Mouse (Mus musculus) thymus, adult 2 months (tissue): Measurements from ENCODE around the gene Pld3. TPM values are rescaled to one million over a fixed set of nuclear protein-coding genes. Genes with fewer than 3 reads are reported as not detected.

Experiments used
- DNase-seq: peaks from one replicate; pipeline ENCODE4 v3.0.0; 2021
- H3K27ac ChIP-seq: fragments of 200-500 bp; 2 replicates; pipeline ENCODE4 v1.5.1; 2012; ENCODE audit warnings: low read length, control low read depth; ENCODE audit not compliant: control insufficient read depth, insufficient read depth
- H3K27me3 ChIP-seq: fragments of 200-500 bp; 2 replicates; pipeline ENCODE4 v1.6.1; 2012; ENCODE audit warnings: mild to moderate bottlenecking, low read length, moderate library complexity, mixed read lengths; ENCODE audit not compliant: control insufficient read depth, insufficient read depth
- H3K36me3 ChIP-seq: fragments of 200-500 bp; 2 replicates; pipeline ENCODE4 v1.6.1; 2012; ENCODE audit warnings: mild to moderate bottlenecking, low read length, moderate library complexity; ENCODE audit not compliant: control insufficient read depth, insufficient read depth
- H3K4me1 ChIP-seq: fragments of 200-500 bp; replicated peaks from 2 replicates; pipeline ENCODE4 v1.6.1; 2012; ENCODE audit warnings: low read length; ENCODE audit not compliant: control insufficient read depth, insufficient read depth
- H3K4me3 ChIP-seq: fragments of 200-500 bp; 2 replicates; pipeline ENCODE4 v1.5.1; 2012; ENCODE audit warnings: mild to moderate bottlenecking, low read length, control low read depth, moderate library complexity; ENCODE audit not compliant: control insufficient read depth, insufficient read depth
- CTCF ChIP-seq: fragments of 200-500 bp; IDR thresholded peaks from 2 replicates; pipeline ENCODE4 v1.5.1; 2012; ENCODE audit warnings: mild to moderate bottlenecking, control low read depth, low read length, moderate library complexity, borderline replicate concordance; ENCODE audit not compliant: control insufficient read depth, poor library complexity, insufficient read depth; ENCODE audit errors: extremely low read depth
- POLR2A ChIP-seq: fragments of 200-500 bp; IDR thresholded peaks from 2 replicates; pipeline ENCODE4 v1.6.1; 2012; ENCODE audit warnings: mild to moderate bottlenecking, low read length, control low read depth, moderate library complexity; ENCODE audit not compliant: control insufficient read depth, poor library complexity, insufficient read depth; ENCODE audit errors: extremely low read depth
- whole genome bisulfite sequencing: fragments of 180-500 bp; shearing (Covaris S2); methylation state at CpG from one replicate; pipeline ENCODE4 v1.1.7; 2018; 5-methylcytosine and 5-hydroxymethylcytosine counted together
- polyA plus RNA-seq: library from polyadenylated mRNA; depleted of rRNA; stranded (reverse); fragments of >200 nt; gene quantifications from 2 replicates; pipeline ENCODE4 v1.2.3, GENCODE M21; 2012; rRNA removed

Pld3 gene
- 456 and 516 TPM in 2 replicates for polyA plus RNA-seq

DNA sequence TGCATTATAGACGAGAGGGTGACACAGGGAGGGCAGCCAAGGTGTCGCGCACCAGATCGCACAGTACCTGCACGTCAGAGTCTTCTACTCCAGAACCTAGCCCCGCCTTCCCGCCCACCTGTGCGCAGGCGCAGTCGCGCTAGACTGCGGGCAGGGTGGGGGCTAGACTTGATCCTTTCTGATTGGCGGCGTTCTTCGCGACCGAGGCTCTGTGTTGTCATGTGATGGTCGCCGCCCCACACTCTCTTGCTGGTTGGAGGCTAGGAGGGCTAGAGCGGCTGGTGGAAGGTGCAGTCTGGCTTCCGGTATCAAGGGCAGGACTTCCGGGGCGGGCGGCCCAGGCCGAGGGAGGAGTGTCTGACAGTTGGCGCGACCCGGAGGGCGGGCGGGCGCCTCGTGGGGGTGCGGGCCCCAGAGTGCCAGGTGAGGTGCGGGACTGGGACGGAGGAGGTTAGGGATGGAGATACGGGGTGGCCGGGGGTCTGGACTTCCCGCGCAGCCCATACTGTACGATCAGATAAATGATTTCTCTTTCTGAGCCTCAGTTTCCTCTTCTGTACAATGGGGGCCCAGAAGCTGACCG, at the start of gene Pld3, which contains the start of gene 2310022A10Rik:
Pld3 (minus strand) TSS at position 288 of the 583 bp plus-strand sequence.
2310022A10Rik (plus strand) TSS at position 303 of the 583 bp plus-strand sequence.
- DNase-seq = peak; percentile 96
- no peak within 1 kb of the TSS for H3K27ac ChIP-seq
- peak within 1 kb of the TSS; percentile 57 for H3K4me3 ChIP-seq
- 1% methylated on average over 36 of the region's 41 CpGs for WGBS
- peaks cover 6% of the 10 kb centered on the region; the same call in 1 of the 2 replicates for H3K4me1 ChIP-seq
- H3K36me3 ChIP-seq = no peaks in the 10 kb centered on the region
- TF ChIP-seq CTCF = peak; percentile 58; the same call in 1 of the 2 replicates
- peak; percentile 71; the same call in 1 of the 2 replicates for TF ChIP-seq POLR2A
- H3K27me3 ChIP-seq = no peaks in the 10 kb centered on the region

DNA sequence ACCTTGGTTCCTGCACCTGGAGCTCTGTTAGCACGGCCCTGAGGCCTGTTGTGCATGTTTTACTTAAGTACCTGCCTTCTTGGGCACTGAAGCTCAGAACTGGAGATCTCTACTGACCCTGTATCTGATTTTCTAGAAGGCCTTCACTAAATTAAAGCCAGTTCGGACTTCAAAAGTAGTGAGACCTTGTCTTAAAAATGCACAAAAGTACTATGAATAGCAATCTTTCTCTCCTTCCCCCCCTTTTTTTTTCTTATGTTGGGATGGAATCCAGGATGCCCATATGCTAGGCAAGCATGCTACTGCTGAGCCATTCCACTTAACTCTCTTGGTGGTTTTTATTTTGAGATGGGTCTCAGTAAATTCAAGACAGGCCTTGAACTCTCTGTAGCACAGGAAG, 49.1 kb upstream of the Pld3 start:
- TF ChIP-seq CTCF = no peak
- no peak for TF ChIP-seq POLR2A
- Histone ChIP-seq H3K36me3 (no peaks in the 10 kb centered on the region), H3K4me1 (peaks cover 26% of the 10 kb centered on the region), H3K27me3 (no peaks in the 10 kb centered on the region), H3K4me3 (no peak overlapping the region), H3K27ac (no peak overlapping the region)
- 89% methylated on average over 2 of the region's 2 CpGs for WGBS
- no peak for DNase-seq

DNA sequence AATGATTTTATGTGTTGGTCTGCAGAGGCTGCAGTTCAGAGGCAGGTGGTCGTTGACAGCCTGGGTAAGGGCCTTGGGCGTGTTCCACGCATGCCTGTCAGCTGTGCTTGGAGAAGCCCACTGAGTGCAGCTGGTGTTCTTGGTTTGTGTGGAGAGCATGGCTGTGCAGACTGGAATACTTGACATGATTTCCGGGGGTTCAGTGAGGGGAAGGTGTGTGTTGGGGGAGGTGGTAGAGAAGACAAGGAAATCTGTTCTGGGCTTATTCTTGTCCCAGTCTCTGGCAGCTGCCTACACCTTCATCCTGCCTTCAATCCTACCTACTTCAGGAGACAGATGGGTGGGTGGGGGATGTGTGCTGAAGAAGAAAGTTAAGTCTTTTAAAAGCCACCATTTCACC, 48.6 kb upstream of the Pld3 start:
- H3K27ac ChIP-seq = no peak overlapping the region
- peaks cover 24% of the 10 kb centered on the region for H3K4me1 ChIP-seq
- 41% methylated on average over 4 of the region's 4 CpGs for WGBS
- no peak overlapping the region for H3K4me3 ChIP-seq
- no peak for TF ChIP-seq CTCF
- no peak for TF ChIP-seq POLR2A
- H3K27me3 ChIP-seq = no peaks in the 10 kb centered on the region
- no peaks in the 10 kb centered on the region for H3K36me3 ChIP-seq
- no peak for DNase-seq

DNA sequence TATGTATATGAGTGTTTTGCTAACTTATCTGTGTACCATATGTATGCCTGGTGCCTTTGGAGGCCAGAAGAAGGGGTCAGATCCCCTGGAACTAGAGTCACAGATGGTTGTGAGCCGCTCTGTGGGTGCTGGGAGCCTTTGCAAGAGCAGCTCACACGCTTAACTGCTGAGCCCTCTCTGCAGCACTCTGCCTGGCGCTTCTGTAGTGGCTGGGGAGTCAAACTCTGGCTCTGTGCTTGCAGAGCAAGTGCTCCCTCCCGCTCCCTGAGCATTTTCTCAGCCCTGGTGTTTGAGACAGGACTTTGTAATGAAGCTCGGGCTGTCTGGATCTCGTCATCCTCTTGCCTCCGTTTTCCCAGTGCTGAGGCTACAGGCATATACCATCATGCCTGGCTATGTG, 45.0 kb upstream of the Pld3 start:
- Histone ChIP-seq H3K4me3 (no peak overlapping the region), H3K4me1 (peaks cover 23% of the 10 kb centered on the region)
- WGBS = 96% methylated on average over 7 of the region's 7 CpGs

DNA sequence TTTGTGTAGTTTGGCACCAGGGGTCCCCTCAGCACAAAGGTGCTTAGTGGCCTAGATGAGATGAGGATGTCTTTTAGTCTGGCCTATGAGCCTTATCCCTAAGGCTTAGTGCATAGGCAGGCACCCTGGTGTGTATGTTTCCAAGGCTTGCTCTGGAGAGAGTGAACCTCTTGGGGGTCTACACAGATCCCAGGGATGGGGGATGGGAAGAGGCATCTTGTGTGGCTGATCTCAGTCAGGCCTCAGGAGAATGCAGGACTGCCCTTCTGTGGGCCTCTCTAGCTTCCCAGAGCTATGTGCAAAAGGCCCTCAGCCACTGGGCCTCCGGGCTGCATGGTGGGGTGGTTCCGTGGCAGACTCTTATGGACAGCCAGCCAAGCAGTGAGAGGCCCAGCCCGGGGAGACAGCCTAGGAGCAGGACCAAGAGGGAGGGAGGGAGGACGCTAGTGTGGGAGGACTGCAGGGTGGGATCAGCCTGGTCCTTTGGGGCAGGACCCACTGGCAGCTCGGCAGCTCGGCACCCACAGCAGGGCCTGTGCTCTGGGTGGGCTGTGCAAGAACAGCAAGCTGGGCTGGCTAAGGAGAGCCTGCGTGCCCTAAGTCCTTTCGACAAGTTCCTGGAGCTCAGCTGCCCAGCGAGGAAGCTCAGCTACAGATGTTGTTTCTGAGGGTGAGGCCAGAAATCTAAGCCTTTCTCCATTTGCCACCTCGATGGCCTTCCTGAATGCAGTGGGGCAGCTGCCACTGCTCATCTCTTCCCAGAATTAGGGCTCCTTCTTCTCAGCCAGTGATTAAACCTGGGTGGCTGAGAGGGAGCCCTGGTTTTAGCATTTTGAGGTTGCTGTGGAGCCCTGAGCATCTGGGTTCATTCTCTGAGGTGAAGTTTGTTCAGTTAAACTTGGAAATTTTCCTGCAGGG, 43.8 kb upstream of the Pld3 start:
- no peak for DNase-seq
- no peak overlapping the region for H3K4me3 ChIP-seq
- no peaks in the 10 kb centered on the region for H3K27me3 ChIP-seq
- peaks cover 24% of the 10 kb centered on the region for H3K4me1 ChIP-seq
- 77% methylated on average over 10 of the region's 10 CpGs for WGBS
- no peaks in the 10 kb centered on the region for H3K36me3 ChIP-seq
- TF ChIP-seq CTCF (no peak), POLR2A (no peak)
- no peak overlapping the region for H3K27ac ChIP-seq

More for the DNA sequence above, 45.0 kb upstream of the Pld3 start:
- no peak overlapping the region for H3K27ac ChIP-seq
- H3K27me3 ChIP-seq = no peaks in the 10 kb centered on the region
- TF ChIP-seq POLR2A = no peak
- no peak for TF ChIP-seq CTCF
- no peaks in the 10 kb centered on the region for H3K36me3 ChIP-seq
- DNase-seq = no peak

DNA sequence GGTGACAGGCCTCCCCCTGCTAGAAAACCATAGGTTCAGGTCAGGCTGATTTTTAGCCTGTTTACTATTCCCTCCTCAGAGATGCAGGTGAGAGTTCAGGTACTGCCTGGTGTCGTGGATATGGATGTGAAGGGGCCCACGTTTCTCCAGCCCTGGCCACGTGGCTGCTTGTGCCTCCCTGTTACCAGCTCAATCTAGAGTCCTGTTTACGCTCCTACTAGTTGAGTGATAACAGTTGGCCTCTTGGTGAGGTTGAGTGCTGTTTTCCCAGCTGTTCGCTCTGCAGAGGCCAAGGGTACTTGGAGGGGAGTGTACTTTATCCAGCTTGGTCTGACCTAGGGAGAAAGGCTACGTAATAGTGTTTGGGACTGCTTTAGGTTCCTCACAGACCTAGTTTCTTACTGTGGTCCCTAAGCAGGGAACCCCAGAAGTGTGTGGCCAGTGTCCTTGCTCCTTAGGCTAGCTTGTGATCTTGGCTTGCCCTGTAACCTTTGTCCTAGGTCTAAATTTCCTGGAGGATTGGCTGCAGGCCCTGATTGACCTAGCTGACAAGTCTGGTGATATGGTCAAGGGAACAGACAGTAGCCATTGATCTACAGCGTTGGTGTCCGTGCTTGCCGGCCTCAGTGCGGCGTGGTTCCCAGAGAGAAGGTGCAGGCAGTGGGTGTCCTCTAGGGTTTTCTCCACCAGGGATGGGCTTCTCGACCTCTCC, 40.1 kb upstream of the Pld3 start:
- Histone ChIP-seq H3K27ac (peak overlapping the region; percentile 99), H3K27me3 (no peaks in the 10 kb centered on the region), H3K4me1 (peaks cover 15% of the 10 kb centered on the region), H3K4me3 (peak overlapping the region; percentile 86), H3K36me3 (no peaks in the 10 kb centered on the region)
- no peak for DNase-seq
- 75% methylated on average over 12 of the region's 12 CpGs for WGBS
- TF ChIP-seq POLR2A (no peak), CTCF (no peak)
